Mouse (Mus musculus): ENCODE results near the gene Dmrt3.

DNA sequence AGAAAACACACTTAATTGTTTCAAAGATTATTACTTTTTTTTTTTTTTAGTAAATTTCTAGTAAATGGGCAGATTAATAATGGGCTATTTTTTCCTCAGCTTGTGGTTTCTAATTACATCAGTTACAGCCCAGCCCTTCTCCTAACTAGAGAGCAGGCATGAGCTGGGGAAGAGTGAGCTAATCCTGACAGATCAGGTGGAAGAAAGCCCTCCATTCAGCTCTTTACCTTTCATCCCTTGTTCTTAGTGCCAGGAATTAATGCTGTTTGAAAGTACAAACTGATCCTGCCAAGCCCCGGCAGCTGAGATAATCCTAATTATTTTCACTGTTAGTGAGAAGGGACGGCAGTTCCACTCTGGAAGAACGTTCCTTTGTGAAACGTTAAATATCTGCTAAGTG is 11.5 kb upstream of the Dmrt3 start:
- no peak for TF ChIP-seq CTCF (IDR thresholded peaks at IDR 0.05; ENCODE audit: borderline replicate concordance, insufficient read depth, low read length)
- no peak for TF ChIP-seq POLR2A (IDR thresholded peaks at IDR 0.05; ENCODE audit: low read depth, low read length)
